Mouse (Mus musculus) testis, adult 2 months (tissue): ENCODE measurements at regions not wholly inside any gene's neighbourhood (a gene's known extent, or its start where the extent isn't known, plus 50 kb on each side); places are given as distances from the start of the nearest gene placed in this dataset.

Source experiments
- H3K27ac ChIP-seq: fragments of 200-500 bp; 2 replicates; pipeline ENCODE4 v1.5.1; 2012; ENCODE audit warnings: low read depth, low read length; ENCODE audit not compliant: control insufficient read depth, insufficient read depth
- H3K27me3 ChIP-seq: fragments of 200-500 bp; 2 replicates; pipeline ENCODE4 v1.6.1; 2012; ENCODE audit warnings: mild to moderate bottlenecking, low read length, moderate library complexity; ENCODE audit not compliant: control insufficient read depth, insufficient read depth
- H3K36me3 ChIP-seq: fragments of 200-500 bp; 2 replicates; pipeline ENCODE4 v1.6.1; 2012; ENCODE audit warnings: mild to moderate bottlenecking, low read length; ENCODE audit not compliant: control insufficient read depth, insufficient read depth
- H3K4me1 ChIP-seq: fragments of 200-500 bp; 2 replicates; pipeline ENCODE4 v1.6.1; 2012; ENCODE audit warnings: low read length; ENCODE audit not compliant: control insufficient read depth, insufficient read depth
- H3K4me3 ChIP-seq: fragments of 200-500 bp; 2 replicates; pipeline ENCODE4 v1.5.1; 2012; ENCODE audit warnings: low read depth, mild to moderate bottlenecking, low read length, moderate library complexity, mixed read lengths; ENCODE audit not compliant: control insufficient read depth
- CTCF ChIP-seq: fragments of 200-500 bp; IDR thresholded peaks from 2 replicates; pipeline ENCODE4 v1.5.1; 2012; ENCODE audit warnings: low read depth, mild to moderate bottlenecking, inconsistent platforms, low read length, moderate library complexity; ENCODE audit not compliant: control insufficient read depth, insufficient read depth, insufficient replicate concordance
- POLR2A ChIP-seq: fragments of 200-500 bp; IDR thresholded peaks from 2 replicates; pipeline ENCODE4 v1.6.1; 2012; ENCODE audit warnings: low read depth, mild to moderate bottlenecking, inconsistent platforms, low read length, moderate library complexity; ENCODE audit not compliant: control insufficient read depth

- H3K27me3 ChIP-seq = no peaks in the 10 kb centered on the region
- H3K36me3 ChIP-seq = no peaks in the 10 kb centered on the region
- H3K4me1 ChIP-seq = no peaks in the 10 kb centered on the region; the same call in 1 of the 2 replicates
Measured at GRCm38 (mm10) chr5:111636969-111637368, 96.8 kb upstream of the Gm26897 start.

DNA sequence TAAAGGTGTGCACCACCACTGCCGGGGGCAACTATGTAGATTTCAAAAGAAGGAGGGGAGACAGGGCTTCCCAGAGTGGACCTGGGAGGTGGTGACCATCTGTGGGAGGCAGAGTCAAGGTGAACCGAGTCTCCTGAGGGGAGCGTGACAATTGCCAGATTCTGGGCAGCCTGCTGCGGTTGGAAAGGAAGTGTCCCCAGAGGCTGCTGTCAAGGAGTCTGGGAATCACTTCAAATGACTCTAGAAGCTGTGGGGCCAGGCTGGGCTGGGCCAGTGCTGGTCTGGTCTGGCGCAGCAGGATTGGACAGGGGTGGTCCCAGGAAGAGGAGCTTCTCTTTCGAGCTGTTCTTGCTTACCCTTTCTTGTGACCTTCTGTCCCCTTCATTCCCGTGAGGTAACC lies 95.4 kb upstream of the Gm26897 start:
- no peak overlapping the region for H3K4me3 ChIP-seq
- no peak for TF ChIP-seq CTCF
- no peak for TF ChIP-seq POLR2A
- no peak overlapping the region for H3K27ac ChIP-seq
- no peaks in the 10 kb centered on the region for H3K36me3 ChIP-seq
- no peaks in the 10 kb centered on the region; the same call in 1 of the 2 replicates for H3K4me1 ChIP-seq
- H3K27me3 ChIP-seq = no peaks in the 10 kb centered on the region

More at GRCm38 (mm10) chr5:111636969-111637368, 96.8 kb upstream of the Gm26897 start:
- no peak for TF ChIP-seq CTCF
- TF ChIP-seq POLR2A = no peak
- H3K4me3 ChIP-seq = no peak overlapping the region
- H3K27ac ChIP-seq = no peak overlapping the region

GRCm38 (mm10) chr5:111639476-111640287 lies 94.0 kb upstream of the Gm26897 start:
- H3K4me1 ChIP-seq = peaks cover 8% of the 10 kb centered on the region
- no peak overlapping the region for H3K27ac ChIP-seq
- H3K27me3 ChIP-seq = no peaks in the 10 kb centered on the region
- H3K36me3 ChIP-seq = no peaks in the 10 kb centered on the region
- no peak overlapping the region for H3K4me3 ChIP-seq
- TF ChIP-seq POLR2A = no peak
- no peak for TF ChIP-seq CTCF

DNA sequence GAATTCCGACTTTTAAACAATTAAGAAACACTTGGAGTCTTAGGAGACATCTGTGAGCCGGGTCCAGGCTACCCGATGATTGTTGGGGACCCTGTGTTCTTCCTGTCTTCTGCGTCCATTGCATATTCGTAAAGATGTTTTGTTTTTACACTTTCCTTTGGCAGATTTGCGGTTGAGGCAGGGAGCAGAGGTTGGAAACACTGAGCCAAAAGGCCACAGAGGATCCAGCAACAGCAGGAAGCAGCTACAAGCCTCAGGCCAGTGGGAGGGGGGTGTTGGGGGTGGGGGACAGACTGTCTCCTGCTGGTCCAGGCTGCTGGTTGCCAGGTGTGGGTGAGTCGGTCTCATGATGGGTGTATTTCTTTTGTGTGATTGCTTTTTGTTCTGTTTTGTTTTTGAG lies 92.7 kb upstream of the Gm26897 start:
- Histone ChIP-seq H3K27ac (no peak overlapping the region), H3K27me3 (no peaks in the 10 kb centered on the region), H3K4me1 (peaks cover 8% of the 10 kb centered on the region), H3K36me3 (no peaks in the 10 kb centered on the region), H3K4me3 (no peak overlapping the region)
- TF ChIP-seq CTCF = no peak
- TF ChIP-seq POLR2A = no peak

DNA sequence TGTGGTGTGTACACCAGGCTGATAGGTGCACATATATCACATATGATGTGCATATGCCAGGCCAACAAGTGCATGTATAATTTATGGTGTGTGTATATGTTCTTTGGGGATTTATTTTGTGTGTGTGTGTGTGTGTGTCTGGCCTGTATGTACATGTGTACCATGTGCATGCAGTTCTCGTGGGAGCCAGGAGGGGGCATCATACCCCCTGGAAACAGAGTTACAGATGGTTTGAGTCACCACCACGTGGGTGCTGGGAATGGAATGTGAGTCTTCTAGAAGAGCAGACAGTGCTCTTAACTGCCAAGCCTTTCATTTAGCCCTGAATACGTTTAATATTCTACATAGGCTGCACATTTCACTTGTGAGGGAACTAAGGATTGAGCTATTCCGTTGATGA lies 92.0 kb upstream of the Gm26897 start:
- Histone ChIP-seq H3K4me1 (peaks cover 8% of the 10 kb centered on the region), H3K36me3 (no peaks in the 10 kb centered on the region), H3K4me3 (no peak overlapping the region), H3K27me3 (no peaks in the 10 kb centered on the region), H3K27ac (no peak overlapping the region)
- TF ChIP-seq POLR2A (no peak), CTCF (peak; percentile 52; the same call in 1 of the 2 replicates)

DNA sequence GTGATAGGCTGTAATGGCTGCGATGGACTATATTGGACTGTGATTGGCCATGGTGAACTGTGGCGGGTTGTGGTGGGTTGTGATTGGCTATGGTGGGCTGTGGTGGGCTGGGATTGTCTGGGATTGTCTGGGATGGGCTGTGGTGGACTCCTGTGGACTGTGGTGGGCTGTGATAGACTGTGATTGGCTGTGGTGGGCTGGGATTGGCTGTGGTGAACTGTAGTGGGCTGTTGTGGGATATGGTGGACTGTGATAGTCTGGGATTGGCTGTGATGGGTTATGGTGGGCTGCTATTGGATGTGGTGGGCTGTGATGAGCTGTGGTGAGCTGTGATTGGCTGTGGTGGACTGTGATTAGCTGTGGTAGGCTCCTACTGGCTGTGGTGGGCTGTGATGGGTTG lies 89.6 kb upstream of the Gm26897 start:
- peaks cover 12% of the 10 kb centered on the region for H3K4me1 ChIP-seq

GRCm38 (mm10) chr5:111644788-111645187 lies 88.9 kb upstream of the Gm26897 start:
- no peaks in the 10 kb centered on the region for H3K27me3 ChIP-seq
- no peak overlapping the region for H3K4me3 ChIP-seq
- peaks cover 12% of the 10 kb centered on the region for H3K4me1 ChIP-seq
- TF ChIP-seq CTCF (no peak), POLR2A (no peak)
- H3K27ac ChIP-seq = no peak overlapping the region
- H3K36me3 ChIP-seq = no peaks in the 10 kb centered on the region

More for the DNA sequence above, 89.6 kb upstream of the Gm26897 start:
- no peak for TF ChIP-seq POLR2A
- TF ChIP-seq CTCF = no peak
- Histone ChIP-seq H3K27ac (no peak overlapping the region), H3K4me3 (no peak overlapping the region), H3K27me3 (no peaks in the 10 kb centered on the region), H3K36me3 (no peaks in the 10 kb centered on the region)

- no peaks in the 10 kb centered on the region for H3K36me3 ChIP-seq
- H3K27me3 ChIP-seq = no peaks in the 10 kb centered on the region
- 0 out of 2 replicates have a peak overlapping the region, but pooled peaks have one; percentile 25 for H3K27ac ChIP-seq
- no peak overlapping the region for H3K4me3 ChIP-seq
- H3K4me1 ChIP-seq = peaks cover 14% of the 10 kb centered on the region
- TF ChIP-seq POLR2A (no peak), CTCF (no peak)
Measured at GRCm38 (mm10) chr5:111647686-111648200, 86.0 kb upstream of the Gm26897 start.
